ENCODE assay signal across 26 mouse cellular contexts in genomic region chr13:60635636-60636035, GRCm38 (mm10). TPM values are rescaled to one million over a fixed set of nuclear protein-coding genes. Genes with fewer than 3 reads are reported as not detected.
DNase-seq lines count a peak whose midpoint lies in the region; ATAC-seq and TF ChIP-seq lines count a peak whose summit lies in the region.
"Had no signal": no experiment of that assay in that cellular context is flagged by ENCODE, and none has a peak within 500 bp of the region (broad histone marks: within the 10 kb centered on the region; RNA-seq: fewer than 3 reads in every experiment).

No protein-coding gene starts in this region.

- H3K4me1 ChIP-seq in heart, embryonic 15.5 days (replicated peaks) = peaks cover 19% of the 10 kb centered on the region
- H3K4me1 ChIP-seq in heart, embryonic 10.5 days = peaks cover 15% of the 10 kb centered on the region
- H3K4me1 ChIP-seq in kidney, embryonic 15.5 days = peaks cover 9% of the 10 kb centered on the region; the same call in 1 of the 2 replicates
- 0 out of 2 replicates have a peak, but pooled peaks cover 3% of the 10 kb centered on the region for H3K4me1 ChIP-seq in lung, postnatal 0 days (ENCODE audit: insufficient read depth, low read depth, low read length)
- peaks cover 20% of the 10 kb centered on the region for H3K4me1 ChIP-seq in hindbrain, embryonic 12.5 days

- no peaks in the 10 kb centered on the region for H3K9me3 ChIP-seq in heart, embryonic 15.5 days (replicated peaks)
- no peaks in the 10 kb centered on the region for H3K9me3 ChIP-seq in heart, embryonic 10.5 days
- no peaks in the 10 kb centered on the region for H3K9me3 ChIP-seq in kidney, embryonic 15.5 days (replicated peaks)
- H3K9me3 ChIP-seq in lung, postnatal 0 days (ENCODE audit: low read length) = no peaks in the 10 kb centered on the region
- H3K9me3 ChIP-seq in hindbrain, embryonic 12.5 days (replicated peaks) = no peaks in the 10 kb centered on the region
- H3K9me3 ChIP-seq: forebrain, embryonic 10.5 days; hindbrain, embryonic 15.5 days; limb, embryonic 12.5 days; neural tube, embryonic 12.5 days had no signal

- ATAC-seq in heart, embryonic 15.5 days (replicated peaks; ENCODE audit: insufficient number of reproducible peaks, insufficient read depth, low FRiP score, low read depth) = peak; percentile 59; the same call in 1 of the 2 replicates
- ATAC-seq in kidney, embryonic 15.5 days (replicated peaks; ENCODE audit: low FRiP score) = no peak
- ATAC-seq in lung, postnatal 0 days = peak; percentile 66
- ATAC-seq in hindbrain, embryonic 12.5 days (ENCODE audit: low FRiP score) = no peak
- ATAC-seq: forebrain, embryonic 16.5 days; liver, postnatal 0 days; Patski had no signal

- H3K4me3 ChIP-seq in heart, embryonic 15.5 days = no peak overlapping the region
- no peak overlapping the region for H3K4me3 ChIP-seq in heart, embryonic 10.5 days
- no peak overlapping the region for H3K4me3 ChIP-seq in kidney, embryonic 15.5 days (replicated peaks)
- H3K4me3 ChIP-seq in lung, postnatal 0 days (ENCODE audit: low read depth, low read length) = no peak overlapping the region
- no peak overlapping the region for H3K4me3 ChIP-seq in hindbrain, embryonic 12.5 days
- H3K4me3 ChIP-seq: forebrain, embryonic 10.5 days; hindbrain, embryonic 15.5 days; limb, embryonic 12.5 days; neural tube, embryonic 12.5 days had no signal

- peak; percentile 44 for TF ChIP-seq EP300 in lung, postnatal 0 days (IDR thresholded peaks at IDR 0.05)

- no peak overlapping the region for H3K4me2 ChIP-seq in heart, embryonic 15.5 days
- H3K4me2 ChIP-seq in kidney, embryonic 15.5 days = no peak overlapping the region
- no peak overlapping the region for H3K4me2 ChIP-seq in lung, postnatal 0 days (replicated peaks; ENCODE audit: low read depth, low read length)
- H3K4me2 ChIP-seq in hindbrain, embryonic 12.5 days (replicated peaks) = no peak overlapping the region
- H3K4me2 ChIP-seq: hindbrain, embryonic 15.5 days; limb, embryonic 12.5 days; liver, embryonic 11.5 days; neural tube, embryonic 12.5 days had no signal

- no peaks in the 10 kb centered on the region for H3K36me3 ChIP-seq in heart, embryonic 15.5 days
- no peaks in the 10 kb centered on the region for H3K36me3 ChIP-seq in heart, embryonic 10.5 days
- H3K36me3 ChIP-seq in kidney, embryonic 15.5 days = no peaks in the 10 kb centered on the region
- no peaks in the 10 kb centered on the region for H3K36me3 ChIP-seq in lung, postnatal 0 days (ENCODE audit: insufficient read depth, low read length)
- no peaks in the 10 kb centered on the region for H3K36me3 ChIP-seq in hindbrain, embryonic 12.5 days
- H3K36me3 ChIP-seq: forebrain, embryonic 10.5 days; G1E; hindbrain, embryonic 15.5 days; limb, embryonic 12.5 days; neural tube, embryonic 12.5 days had no signal

- no peak overlapping the region for H3K27ac ChIP-seq in heart, embryonic 15.5 days
- H3K27ac ChIP-seq in heart, embryonic 10.5 days = no peak overlapping the region
- H3K27ac ChIP-seq in kidney, embryonic 15.5 days = no peak overlapping the region
- no peak overlapping the region for H3K27ac ChIP-seq in lung, postnatal 0 days (ENCODE audit: low read length)
- H3K27ac ChIP-seq in hindbrain, embryonic 12.5 days = no peak overlapping the region
- H3K27ac ChIP-seq: forebrain, embryonic 10.5 days; hindbrain, embryonic 15.5 days; limb, embryonic 12.5 days; neural tube, embryonic 12.5 days had no signal

- TF ChIP-seq CTCF in lung, postnatal 0 days (IDR thresholded peaks at IDR 0.05) = no peak

- whole genome bisulfite sequencing in heart, embryonic 15.5 days = 40% methylated on average over 6 of the region's 6 CpGs
- 75% methylated on average over 6 of the region's 6 CpGs for WGBS in heart, embryonic 10.5 days
- WGBS in kidney, embryonic 15.5 days = 52% methylated on average over 6 of the region's 6 CpGs
- 42% methylated on average over 6 of the region's 6 CpGs for WGBS in lung, postnatal 0 days
- WGBS in hindbrain, embryonic 12.5 days = 75% methylated on average over 6 of the region's 6 CpGs

- no peaks in the 10 kb centered on the region for H3K27me3 ChIP-seq in heart, embryonic 15.5 days
- H3K27me3 ChIP-seq in heart, embryonic 10.5 days (ENCODE audit: insufficient read depth, poor library complexity, severe bottlenecking) = no peaks in the 10 kb centered on the region
- no peaks in the 10 kb centered on the region for H3K27me3 ChIP-seq in kidney, embryonic 15.5 days
- H3K27me3 ChIP-seq in lung, postnatal 0 days (replicated peaks; ENCODE audit: insufficient read depth, low read length) = no peaks in the 10 kb centered on the region
- H3K27me3 ChIP-seq in hindbrain, embryonic 12.5 days = no peaks in the 10 kb centered on the region
- H3K27me3 ChIP-seq: CH12.LX; hindbrain, embryonic 15.5 days; limb, embryonic 12.5 days; neural tube, embryonic 12.5 days; Patski had no signal

- no peak for DNase-seq in heart, embryonic 10.5 days (ENCODE audit: low spot score)
- peak; percentile 47 for DNase-seq in kidney, adult 9 months
- DNase-seq in lung, postnatal 0 days (ENCODE audit: low spot score) = peak; percentile 72
- no peak for DNase-seq in lung, postnatal 25 days (ENCODE audit: low spot score)
- peak; percentile 31 for DNase-seq in skeletal muscle tissue, adult 2 months (ENCODE audit: low read depth, low spot score)
- DNase-seq: adrenal gland, adult 2 months; B cell, adult 2 months; cerebellum, adult 18-20 months; cerebellum, postnatal 14 days; gastrocnemius, postnatal 36 days; liver, postnatal 0 days; midbrain, embryonic 14.5 days; retina, postnatal 1 day; thymus, postnatal 14 days had no signal

- H3K9ac ChIP-seq in heart, embryonic 15.5 days = no peak overlapping the region
- no peak overlapping the region for H3K9ac ChIP-seq in kidney, embryonic 15.5 days
- H3K9ac ChIP-seq in lung, postnatal 0 days (replicated peaks; ENCODE audit: low read depth) = no peak overlapping the region
- H3K9ac ChIP-seq in hindbrain, embryonic 12.5 days = no peak overlapping the region
- H3K9ac ChIP-seq: hindbrain, embryonic 15.5 days; limb, embryonic 12.5 days; liver, postnatal 0 days; neural tube, embryonic 12.5 days had no signal

RNA-seq across cellular contexts. Expression of gene Dapk1, which starts 33.9 kb away (rescaled TPM):
- 7.6 and 10.2 TPM in 2 replicates for polyA plus RNA-seq in heart, embryonic 15.5 days (2015; fragmentation: Nextera tagmentation; extraction: Ambion mirVana)
- polyA plus RNA-seq in heart, embryonic 10.5 days (2016; fragmentation: Nextera tagmentation; extraction: Ambion mirVana) = 12.1 and 19.4 TPM in 2 replicates
- 21.9 and 26.0 TPM in 2 replicates for polyA plus RNA-seq in kidney, embryonic 15.5 days (2015; fragmentation: Nextera tagmentation; extraction: Ambion mirVana)
- 44.0 and 48.7 TPM in 2 replicates for polyA plus RNA-seq in lung, postnatal 0 days (2015; fragmentation: Nextera tagmentation; extraction: Ambion mirVana)
- 42.0 and 43.2 TPM in 2 replicates for polyA plus RNA-seq in hindbrain, embryonic 12.5 days (2016; fragmentation: Nextera tagmentation; extraction: Ambion mirVana)
- polyA plus RNA-seq: G1E had no signal

Comparison
In these comparisons a context has a peak if more than half of its experiments do, and no peak if none do; other contexts are left out.
1. DNase-seq: peak in kidney, adult 9 months (single experiment), lung, postnatal 0 days (single experiment) and skeletal muscle tissue, adult 2 months (single experiment); none in heart, embryonic 10.5 days (single experiment) and lung, postnatal 25 days (single experiment).
2. ATAC-seq: peak in heart, embryonic 15.5 days (single experiment) and lung, postnatal 0 days (single experiment); none in kidney, embryonic 15.5 days (single experiment) and hindbrain, embryonic 12.5 days (single experiment).